Mouse (Mus musculus): ENCODE measurements around the gene Gm20683. TPM values are rescaled to one million over a fixed set of nuclear protein-coding genes. Genes with fewer than 3 reads are reported as not detected.
A peak's percentile ranks its signal among the peaks of the same experiment; 100 is the strongest.

The Gm20683 gene
- polyA plus RNA-seq, 1 experiment: 41.5 TPM

DNA sequence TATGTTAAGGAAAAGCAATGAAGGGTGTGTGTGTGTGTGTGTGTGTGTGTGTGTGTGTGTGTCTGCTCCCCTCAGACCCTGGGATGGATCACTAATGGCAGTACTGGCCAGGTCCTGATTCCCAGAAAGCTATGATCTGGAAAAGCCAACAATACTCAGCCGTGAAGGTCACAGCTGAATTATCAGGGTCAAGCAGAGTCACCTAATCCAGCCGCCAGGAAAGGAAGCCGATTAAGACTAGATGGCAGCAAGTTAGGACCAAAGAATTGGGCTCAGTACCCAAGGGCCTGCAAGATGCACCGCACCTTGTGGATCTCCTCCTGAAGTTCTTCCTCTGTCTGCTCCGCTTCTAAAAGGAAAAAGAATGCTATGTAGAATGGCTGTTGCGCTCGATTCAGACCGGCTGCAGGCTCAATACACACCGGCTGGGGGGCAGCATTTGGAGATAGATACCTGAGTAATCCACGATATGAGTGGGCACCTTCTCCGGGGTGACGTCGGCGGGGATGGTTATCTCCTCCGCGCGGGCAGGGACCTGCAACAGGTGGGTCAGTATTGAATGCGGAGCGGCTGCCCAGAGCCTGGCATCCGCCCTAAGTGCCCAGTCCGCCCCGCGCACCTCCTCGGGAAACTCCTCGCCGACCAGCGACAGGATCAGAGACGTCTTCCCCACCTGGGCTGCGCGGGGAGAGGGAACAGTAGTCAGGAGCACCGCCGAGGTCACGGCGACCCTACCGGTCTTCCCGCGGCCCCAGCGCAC lies 2.3 kb upstream of the Gm20683 start:
- DNase-seq (ENCODE audit: extremely low spot score in 1 of 2, low spot score in 1 of 2): no peak

GRCm38 (mm10) chr17:25843122-25843521 lies 1.6 kb upstream of the Gm20683 start:
- DNase-seq (ENCODE audit: extremely low spot score in 1 of 2, low spot score in 1 of 2): no peak

DNA sequence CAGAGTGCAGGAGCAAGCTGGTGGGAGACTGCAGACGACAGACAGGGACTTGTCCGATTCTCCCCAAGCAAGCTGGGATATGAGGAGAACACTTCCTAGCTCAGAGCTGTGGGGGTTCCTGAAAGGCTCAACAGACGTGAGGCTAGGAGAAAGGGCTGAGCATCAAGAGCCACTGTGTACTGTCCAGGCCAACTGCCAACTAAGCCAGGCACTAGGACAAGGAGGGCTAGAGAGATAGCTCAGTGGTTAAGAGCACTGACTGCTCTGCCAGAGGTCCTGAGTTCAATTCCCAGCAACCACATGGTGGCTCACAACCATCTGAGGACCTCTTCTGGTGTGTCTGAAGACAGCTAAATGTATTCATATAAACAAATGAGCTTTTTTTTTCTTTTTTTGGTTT lies 946 bp upstream of the Gm20683 start:
- DNase-seq (ENCODE audit: extremely low spot score in 1 of 2, low spot score in 1 of 2): no peak

DNA sequence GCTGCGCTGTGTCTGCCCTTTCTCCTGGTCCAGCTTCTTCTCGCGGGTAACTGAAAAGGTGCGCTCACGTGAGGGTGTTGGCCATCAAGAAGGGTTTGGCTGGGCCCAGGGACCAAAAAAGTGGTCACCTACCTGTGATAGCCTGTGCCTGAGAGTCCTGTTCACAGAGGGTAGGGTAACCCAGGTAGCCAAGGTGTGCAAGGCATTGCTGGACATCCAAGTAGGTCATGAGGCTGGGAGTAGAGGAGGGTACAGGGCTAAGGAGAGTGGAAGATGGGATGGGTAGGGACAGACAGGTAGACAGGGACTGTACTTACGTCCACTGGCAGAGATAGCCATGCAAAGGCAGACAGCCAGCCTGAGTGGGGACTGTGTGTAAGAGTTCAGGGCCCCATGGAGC lies 1.0 kb downstream of the Gm20683 start:
- no peak for DNase-seq (ENCODE audit: extremely low spot score in 1 of 2, low spot score in 1 of 2)

- no peak for DNase-seq (ENCODE audit: extremely low spot score in 1 of 2, low spot score in 1 of 2)
These were observed 1.9 kb downstream of the Gm20683 start for GRCm38 (mm10) chr17:25839455-25840235.

DNA sequence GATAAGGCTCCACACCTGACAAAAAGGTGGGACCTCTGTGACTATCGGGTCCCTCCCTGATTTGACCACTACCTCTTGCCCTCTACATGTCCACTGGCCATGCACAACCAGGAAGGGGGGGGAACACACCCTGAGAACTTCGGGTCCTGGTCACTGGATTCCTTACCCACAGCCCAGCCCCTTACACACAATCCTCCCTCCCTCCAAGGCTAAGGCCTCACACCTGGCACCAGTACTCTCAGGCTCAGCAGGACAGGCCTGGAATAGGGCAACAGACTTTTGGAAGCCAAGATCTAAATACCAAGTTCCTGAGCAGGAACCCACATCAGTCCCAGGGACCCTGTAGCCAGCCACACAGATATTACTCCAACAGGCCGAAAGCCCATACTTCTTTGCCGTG lies 2.7 kb downstream of the Gm20683 start:
- DNase-seq (ENCODE audit: extremely low spot score in 1 of 2, low spot score in 1 of 2): no peak

GRCm38 (mm10) chr17:25837533-25837932 lies 4.0 kb downstream of the Gm20683 start:
- peak in 1 of 2 experiments; percentile 36 for DNase-seq (ENCODE audit: extremely low spot score in 1 of 2, low spot score in 1 of 2)

DNA sequence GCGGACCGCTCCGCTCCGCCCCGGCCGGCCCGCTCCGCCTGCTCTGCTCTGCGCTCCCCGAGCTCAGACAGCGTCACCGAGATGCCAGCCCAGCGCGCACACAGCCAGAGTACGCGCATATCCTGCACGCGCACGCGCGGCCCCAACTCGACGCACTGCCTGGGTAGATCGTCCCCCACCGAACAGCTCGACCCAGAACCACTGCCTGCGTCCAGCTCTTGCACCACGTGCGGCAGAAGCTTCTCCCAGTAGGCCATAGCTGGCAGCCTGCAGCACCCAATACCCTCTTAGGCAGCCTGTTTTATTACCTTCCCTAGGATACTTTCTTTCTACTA lies 4.5 kb downstream of the Gm20683 start, which contains the start of gene Rhbdl1:
Rhbdl1 (minus strand) TSS at position 220 of the 335 bp plus-strand sequence.
- peak in 1 of 2 experiments; percentile 89 for DNase-seq (ENCODE audit: extremely low spot score in 1 of 2, low spot score in 1 of 2)

GRCm38 (mm10) chr17:25836397-25837075 lies 5.0 kb downstream of the Gm20683 start:
- DNase-seq (ENCODE audit: extremely low spot score in 1 of 2, low spot score in 1 of 2): peak in 1 of 2 experiments; percentile 29

- DNase-seq (ENCODE audit: extremely low spot score in 1 of 2, low spot score in 1 of 2): no peak
These were observed 5.7 kb downstream of the Gm20683 start for GRCm38 (mm10) chr17:25835816-25836215.

- DNase-seq (ENCODE audit: extremely low spot score in 1 of 2, low spot score in 1 of 2): no peak
These were observed 6.3 kb downstream of the Gm20683 start for GRCm38 (mm10) chr17:25835301-25835700.

DNA sequence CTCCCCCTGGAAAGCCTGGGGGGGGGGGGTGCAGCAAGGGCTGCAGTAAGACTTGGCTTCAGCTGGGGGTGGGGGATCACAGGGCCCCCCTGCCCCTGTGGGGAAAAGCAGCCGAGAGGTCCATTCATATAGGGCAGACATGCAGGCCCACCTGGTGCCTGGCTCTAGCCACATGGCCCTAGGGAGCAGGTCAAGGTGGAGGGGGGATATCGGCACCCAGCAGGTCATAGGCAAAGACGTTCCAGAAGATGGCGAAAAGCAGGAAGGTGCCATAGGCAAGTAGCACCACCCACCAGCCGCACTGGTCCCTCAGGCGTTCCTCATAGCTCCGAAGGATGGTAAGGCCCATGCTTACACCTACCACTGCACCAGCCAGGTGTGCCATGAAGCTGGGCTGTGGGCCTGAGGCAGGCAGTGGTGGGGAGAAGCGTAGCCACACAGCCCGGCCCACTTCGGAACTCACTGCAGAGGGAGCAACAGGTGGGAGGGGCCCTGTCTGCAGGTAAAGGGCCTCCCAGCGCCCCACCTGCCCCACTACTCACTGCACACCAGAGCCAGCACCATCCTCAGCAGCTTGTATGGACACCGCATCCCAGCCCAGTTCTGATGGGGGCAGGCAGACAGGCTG lies 6.9 kb downstream of the Gm20683 start:
- no peak for DNase-seq (ENCODE audit: extremely low spot score in 1 of 2, low spot score in 1 of 2)

GRCm38 (mm10) chr17:25833961-25834594 lies 7.5 kb downstream of the Gm20683 start:
- no peak for DNase-seq (ENCODE audit: extremely low spot score in 1 of 2, low spot score in 1 of 2)

DNA sequence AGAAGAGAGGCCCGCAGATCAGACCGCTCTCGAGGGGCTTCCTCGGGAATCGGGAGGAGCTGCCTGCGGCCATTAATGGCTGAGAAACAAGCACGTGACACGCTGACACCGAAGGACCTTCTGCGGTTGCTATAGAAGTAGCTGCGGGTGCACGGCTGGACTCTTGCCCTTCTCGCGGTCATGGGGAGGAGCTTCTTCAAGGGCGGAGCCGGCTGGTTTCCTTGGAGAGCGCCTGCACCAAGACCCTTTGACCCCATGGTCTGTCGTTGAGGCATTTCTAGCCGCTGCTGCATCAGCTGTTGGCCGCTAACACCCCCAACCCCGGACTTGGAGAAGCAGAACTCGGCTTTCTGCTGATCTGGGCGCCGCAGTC lies 8.3 kb downstream of the Gm20683 start, which contains the start of gene Stub1:
Stub1 (minus strand) TSS at position 114 of the 373 bp plus-strand sequence.
- DNase-seq (ENCODE audit: extremely low spot score in 1 of 2, low spot score in 1 of 2): peak; percentile 83 to 84

GRCm38 (mm10) chr17:25832436-25833290 lies 8.9 kb downstream of the Gm20683 start:
- peak; percentile 98 to 99 for DNase-seq (ENCODE audit: extremely low spot score in 1 of 2, low spot score in 1 of 2)

GRCm38 (mm10) chr17:25831451-25832281 lies 9.9 kb downstream of the Gm20683 start:
- DNase-seq (ENCODE audit: extremely low spot score in 1 of 2, low spot score in 1 of 2): no peak

DNA sequence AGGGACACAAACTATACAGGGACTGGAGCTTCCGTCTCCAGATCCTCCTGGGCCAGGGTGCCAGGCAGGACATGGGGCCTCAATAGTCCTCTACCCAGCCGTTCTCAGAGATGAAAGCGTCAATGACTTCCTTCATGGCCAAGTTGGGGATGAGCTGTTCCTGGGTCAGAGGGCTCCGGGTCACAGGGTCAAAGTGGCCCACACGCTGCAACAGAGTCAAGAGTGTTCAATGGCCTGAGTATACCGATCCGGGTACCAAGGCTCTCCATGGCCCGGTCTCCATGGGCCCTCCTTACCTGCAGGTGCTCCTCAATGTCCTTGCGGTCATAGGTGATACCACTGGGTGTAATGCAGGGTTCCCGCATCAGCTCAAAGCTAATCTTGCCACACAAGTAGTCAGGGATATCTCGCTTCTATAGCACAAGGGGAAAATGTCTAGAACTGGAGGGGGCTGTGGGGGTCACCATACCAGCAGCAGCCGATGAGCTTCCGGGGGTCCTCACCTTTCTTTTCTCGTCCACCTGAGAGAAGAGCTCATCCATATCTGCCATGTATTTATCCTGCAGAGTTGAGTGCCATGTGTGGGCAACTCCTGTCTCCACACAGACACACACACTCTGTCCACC lies 10.6 kb downstream of the Gm20683 start:
- no peak for DNase-seq (ENCODE audit: extremely low spot score in 1 of 2, low spot score in 1 of 2)

GRCm38 (mm10) chr17:25830200-25830753 lies 11.3 kb downstream of the Gm20683 start:
- DNase-seq (ENCODE audit: extremely low spot score in 1 of 2, low spot score in 1 of 2): no peak

Data from frontal cortex, adult 2 months (tissue).